Mouse (Mus musculus): ENCODE measurements around the gene Enah. TPM values are rescaled to one million over a fixed set of nuclear protein-coding genes. Genes with fewer than 3 reads are reported as not detected.
A peak's percentile ranks its signal among the peaks of the same experiment; 100 is the strongest.

Enah gene
- polyA plus RNA-seq, 1 experiment from 2014 or later: 23.5 TPM

- ATAC-seq: peak; percentile 15; the same call in 1 of the 2 replicates
- Histone ChIP-seq H3K4me3 (ENCODE audit: low read length) (no peak overlapping the region), H3K27me3 (replicated peaks; ENCODE audit: control insufficient read depth, insufficient read depth, low read length) (no peaks in the 10 kb centered on the region), H3K4me1 (ENCODE audit: control insufficient read depth, insufficient read depth, low read depth, low read length) (peaks cover 4% of the 10 kb centered on the region), H3K9me3 (ENCODE audit: control insufficient read depth, low read length) (no peaks in the 10 kb centered on the region), H3K36me3 (ENCODE audit: control insufficient read depth, insufficient read depth, low read length) (no peaks in the 10 kb centered on the region), H3K27ac (ENCODE audit: low read depth, low read length) (peak overlapping the region; percentile 4; the same call in 1 of the 2 replicates), H3K4me2 (ENCODE audit: low read length) (no peak overlapping the region), H3K9ac (ENCODE audit: low read depth, low read length) (no peak overlapping the region)
- WGBS: 50% methylated on average over 15 of the region's 15 CpGs
These were observed 139.0 kb downstream of the Enah start for GRCm38 (mm10) chr1:181880752-181881325.

- 55% methylated on average over 5 of the region's 5 CpGs for WGBS
- H3K9me3 ChIP-seq (ENCODE audit: control insufficient read depth, low read length): no peaks in the 10 kb centered on the region
- no peaks in the 10 kb centered on the region for H3K27me3 ChIP-seq (replicated peaks; ENCODE audit: control insufficient read depth, insufficient read depth, low read length)
- H3K4me1 ChIP-seq (ENCODE audit: control insufficient read depth, insufficient read depth, low read depth, low read length): peaks cover 4% of the 10 kb centered on the region
- H3K4me2 ChIP-seq (ENCODE audit: low read length): no peak overlapping the region
- ATAC-seq: peak; percentile 34; the same call in 1 of the 2 replicates
- no peak overlapping the region for H3K9ac ChIP-seq (ENCODE audit: low read depth, low read length)
- H3K36me3 ChIP-seq (ENCODE audit: control insufficient read depth, insufficient read depth, low read length): no peaks in the 10 kb centered on the region
- no peak overlapping the region for H3K27ac ChIP-seq (ENCODE audit: low read depth, low read length)
- H3K4me3 ChIP-seq (ENCODE audit: low read length): no peak overlapping the region
These were observed 141.4 kb downstream of the Enah start for GRCm38 (mm10) chr1:181878436-181878835.

DNA sequence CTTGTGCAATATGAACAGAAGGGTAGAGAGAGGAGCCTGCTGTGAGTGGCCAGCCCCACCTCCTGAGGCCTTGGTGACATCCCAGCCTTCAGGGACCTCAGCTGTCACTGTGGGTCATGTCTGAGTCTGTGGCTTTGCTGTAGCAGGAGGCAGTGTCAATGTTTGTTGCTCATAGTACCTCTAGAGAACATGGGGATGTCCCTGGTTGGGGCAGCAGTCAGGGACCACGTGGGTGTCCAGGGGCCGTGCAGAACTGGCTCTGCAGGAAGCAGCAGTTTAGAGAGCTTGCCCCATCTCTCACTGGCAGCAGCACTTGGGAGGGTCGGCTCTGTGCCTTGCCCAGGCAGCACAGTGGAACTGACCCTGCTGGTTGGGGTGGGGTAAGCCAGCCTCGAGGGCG, 142.7 kb downstream of the Enah start:
- Histone ChIP-seq H3K27me3 (replicated peaks; ENCODE audit: control insufficient read depth, insufficient read depth, low read length) (no peaks in the 10 kb centered on the region), H3K4me2 (ENCODE audit: low read length) (no peak overlapping the region), H3K9ac (ENCODE audit: low read depth, low read length) (no peak overlapping the region), H3K4me1 (ENCODE audit: control insufficient read depth, insufficient read depth, low read depth, low read length) (peaks cover 4% of the 10 kb centered on the region), H3K4me3 (ENCODE audit: low read length) (no peak overlapping the region), H3K27ac (ENCODE audit: low read depth, low read length) (no peak overlapping the region), H3K9me3 (ENCODE audit: control insufficient read depth, low read length) (no peaks in the 10 kb centered on the region), H3K36me3 (ENCODE audit: control insufficient read depth, insufficient read depth, low read length) (no peaks in the 10 kb centered on the region)
- ATAC-seq: no peak
- 62% methylated on average over 5 of the region's 5 CpGs for WGBS

DNA sequence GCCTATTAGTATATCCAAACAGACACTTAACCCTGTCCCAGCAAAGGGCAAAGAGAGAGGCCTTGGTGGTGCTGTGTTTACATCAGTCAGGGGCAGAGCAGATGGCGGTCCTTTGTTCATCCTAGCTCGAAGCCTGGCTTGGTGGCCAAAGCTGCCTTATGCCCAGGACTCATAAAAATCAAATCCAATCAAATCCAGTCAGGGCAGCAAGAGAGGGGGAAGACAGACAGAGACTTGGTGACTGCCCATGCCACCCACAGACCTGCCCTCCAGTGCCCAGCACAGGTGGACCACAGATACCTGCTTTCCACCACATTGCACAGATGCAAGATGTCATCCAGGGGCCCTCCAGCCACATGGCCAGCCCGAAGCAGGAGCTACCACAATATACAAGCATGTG, 143.1 kb downstream of the Enah start:
- Histone ChIP-seq H3K9me3 (ENCODE audit: control insufficient read depth, low read length) (no peaks in the 10 kb centered on the region), H3K36me3 (ENCODE audit: control insufficient read depth, insufficient read depth, low read length) (no peaks in the 10 kb centered on the region), H3K27ac (ENCODE audit: low read depth, low read length) (no peak overlapping the region), H3K4me3 (ENCODE audit: low read length) (no peak overlapping the region), H3K4me1 (ENCODE audit: control insufficient read depth, insufficient read depth, low read depth, low read length) (peaks cover under 1% of the 10 kb centered on the region; the same call in 1 of the 2 replicates), H3K27me3 (replicated peaks; ENCODE audit: control insufficient read depth, insufficient read depth, low read length) (no peaks in the 10 kb centered on the region), H3K9ac (ENCODE audit: low read depth, low read length) (no peak overlapping the region), H3K4me2 (ENCODE audit: low read length) (no peak overlapping the region)
- ATAC-seq: no peak
- 76% methylated on average over 3 of the region's 3 CpGs for WGBS

- Histone ChIP-seq H3K36me3 (ENCODE audit: control insufficient read depth, insufficient read depth, low read length) (no peaks in the 10 kb centered on the region), H3K4me2 (ENCODE audit: low read length) (no peak overlapping the region), H3K27me3 (replicated peaks; ENCODE audit: control insufficient read depth, insufficient read depth, low read length) (no peaks in the 10 kb centered on the region), H3K9me3 (ENCODE audit: control insufficient read depth, low read length) (no peaks in the 10 kb centered on the region), H3K9ac (ENCODE audit: low read depth, low read length) (no peak overlapping the region), H3K4me3 (ENCODE audit: low read length) (no peak overlapping the region), H3K4me1 (ENCODE audit: control insufficient read depth, insufficient read depth, low read depth, low read length) (no peaks in the 10 kb centered on the region), H3K27ac (ENCODE audit: low read depth, low read length) (no peak overlapping the region)
- 86% methylated on average over 9 of the region's 9 CpGs for WGBS
- no peak for ATAC-seq
These were observed 146.5 kb downstream of the Enah start for GRCm38 (mm10) chr1:181873086-181873920.

DNA sequence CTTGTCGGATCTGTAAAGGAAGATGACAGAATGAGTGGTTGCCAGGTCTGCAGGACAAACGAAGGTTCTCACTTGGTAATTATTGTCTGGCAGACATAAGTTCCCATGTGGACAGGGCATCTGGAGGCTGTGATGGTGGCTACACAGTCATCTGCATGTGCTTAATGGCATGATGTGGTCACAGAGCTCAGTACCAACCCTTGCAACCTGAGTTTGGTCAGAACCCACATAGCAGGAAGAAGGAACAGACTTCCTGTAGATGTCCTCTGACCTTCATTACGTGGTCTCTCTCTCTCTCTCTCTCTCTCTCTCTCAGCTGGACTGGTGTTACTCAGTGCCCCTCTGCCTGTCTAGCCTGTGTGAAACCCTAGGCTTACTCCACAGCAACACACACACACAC, 147.2 kb downstream of the Enah start:
- no peak overlapping the region for H3K4me3 ChIP-seq (ENCODE audit: low read length)
- H3K4me2 ChIP-seq (ENCODE audit: low read length): no peak overlapping the region
- H3K36me3 ChIP-seq (ENCODE audit: control insufficient read depth, insufficient read depth, low read length): no peaks in the 10 kb centered on the region
- H3K27ac ChIP-seq (ENCODE audit: low read depth, low read length): no peak overlapping the region
- no peaks in the 10 kb centered on the region for H3K4me1 ChIP-seq (ENCODE audit: control insufficient read depth, insufficient read depth, low read depth, low read length)
- no peak for ATAC-seq
- H3K9ac ChIP-seq (ENCODE audit: low read depth, low read length): no peak overlapping the region
- 81% methylated on average over 3 of the region's 3 CpGs for WGBS
- no peaks in the 10 kb centered on the region for H3K9me3 ChIP-seq (ENCODE audit: control insufficient read depth, low read length)
- no peaks in the 10 kb centered on the region for H3K27me3 ChIP-seq (replicated peaks; ENCODE audit: control insufficient read depth, insufficient read depth, low read length)

- Histone ChIP-seq H3K36me3 (ENCODE audit: control insufficient read depth, insufficient read depth, low read length) (no peaks in the 10 kb centered on the region), H3K4me2 (ENCODE audit: low read length) (no peak overlapping the region), H3K9me3 (ENCODE audit: control insufficient read depth, low read length) (no peaks in the 10 kb centered on the region), H3K27me3 (replicated peaks; ENCODE audit: control insufficient read depth, insufficient read depth, low read length) (peaks cover 2% of the 10 kb centered on the region; the same call in 1 of the 2 replicates), H3K4me1 (ENCODE audit: control insufficient read depth, insufficient read depth, low read depth, low read length) (no peaks in the 10 kb centered on the region), H3K4me3 (ENCODE audit: low read length) (no peak overlapping the region), H3K9ac (ENCODE audit: low read depth, low read length) (no peak overlapping the region), H3K27ac (ENCODE audit: low read depth, low read length) (no peak overlapping the region)
- no peak for ATAC-seq
- 88% methylated on average over 6 of the region's 6 CpGs for WGBS
These were observed 153.1 kb downstream of the Enah start for GRCm38 (mm10) chr1:181866429-181867280.

DNA sequence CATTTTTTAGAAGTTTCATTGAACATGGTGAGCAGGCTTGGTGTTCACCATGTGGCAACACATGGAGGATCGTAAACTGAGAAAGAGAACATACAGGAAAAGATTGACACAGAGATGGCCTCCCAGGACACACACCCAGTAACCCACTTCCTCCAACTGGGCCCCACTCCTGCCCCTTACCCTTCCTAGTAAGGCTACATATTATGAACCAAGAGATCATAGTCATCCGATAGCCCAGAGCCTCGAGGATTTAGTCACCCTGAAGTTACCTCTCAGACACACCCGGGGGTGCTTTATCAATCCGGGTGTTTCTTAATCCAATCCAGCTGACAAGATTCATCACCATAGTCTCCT, 153.9 kb downstream of the Enah start:
- no peak for ATAC-seq
- WGBS: 83% methylated on average over 5 of the region's 5 CpGs
- H3K4me2 ChIP-seq (ENCODE audit: low read length): no peak overlapping the region

More for the DNA sequence above, 153.9 kb downstream of the Enah start:
- no peaks in the 10 kb centered on the region for H3K9me3 ChIP-seq (ENCODE audit: control insufficient read depth, low read length)
- no peaks in the 10 kb centered on the region for H3K4me1 ChIP-seq (ENCODE audit: control insufficient read depth, insufficient read depth, low read depth, low read length)
- H3K27me3 ChIP-seq (replicated peaks; ENCODE audit: control insufficient read depth, insufficient read depth, low read length): peaks cover 2% of the 10 kb centered on the region; the same call in 1 of the 2 replicates
- H3K9ac ChIP-seq (ENCODE audit: low read depth, low read length): no peak overlapping the region
- H3K36me3 ChIP-seq (ENCODE audit: control insufficient read depth, insufficient read depth, low read length): no peaks in the 10 kb centered on the region
- H3K27ac ChIP-seq (ENCODE audit: low read depth, low read length): no peak overlapping the region
- no peak overlapping the region for H3K4me3 ChIP-seq (ENCODE audit: low read length)

All from hindbrain, embryonic 16.5 days (tissue).